Mouse (Mus musculus) erythroblast, adult 5-6 weeks (primary cell): ENCODE measurements around the gene Fabp2. TPM values are rescaled to one million over a fixed set of nuclear protein-coding genes. Genes with fewer than 3 reads are reported as not detected.
A peak's percentile ranks its signal among the peaks of the same experiment; 100 is the strongest.
"Not testable (repeated sequence)": the region's sequence is repeated elsewhere in the genome, so short reads cannot be mapped to it uniquely, and the experiment has no call there.

Source experiments
- ATAC-seq: replicated peaks from 2 replicates; pipeline ENCODE4 v1.8.0; 2016; ENCODE audit warnings: moderate number of reproducible peaks, mild to moderate bottlenecking, moderate TSS enrichment, inconsistent platforms; ENCODE audit not compliant: poor library complexity, low FRiP score, severe bottlenecking
- total RNA-seq, 2 experiments: library from RNA; stranded (forward) in 1 of 2; stranded (reverse) in 1 of 2; fragments of 150-400 nt in 1 of 2; fragments of 200-764, 138-1000 nt in 1 of 2; gene quantifications; 2 replicates each; pipeline versions ENCODE4 v1.2.3 to v1.2.4; 2015 to 2017; ENCODE audit warnings: low replicate concordance in 2 of 2

Gene Fabp2
- total RNA-seq, 2 experiments from 2014 or later, result not detected

DNA sequence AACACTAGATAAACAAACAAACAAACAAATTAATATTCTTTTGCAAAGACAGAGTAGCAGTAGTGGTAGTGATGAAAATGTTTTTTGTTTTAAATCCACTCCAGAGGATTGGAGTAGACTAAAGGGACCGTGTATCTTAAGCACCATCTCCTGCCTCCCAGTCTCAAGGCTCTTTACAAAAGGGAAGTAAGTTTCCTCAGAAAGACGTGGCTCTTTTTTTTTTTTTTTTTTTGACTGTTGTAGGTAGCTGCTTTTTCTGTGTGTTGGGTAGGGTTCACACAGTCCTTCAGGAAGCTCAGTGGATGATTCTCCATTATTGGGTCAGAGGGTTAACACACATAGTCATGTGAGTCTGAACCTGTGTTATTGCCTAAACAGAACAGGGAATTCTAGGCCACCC, 23.8 kb downstream of the Fabp2 start:
- no peak for ATAC-seq

DNA sequence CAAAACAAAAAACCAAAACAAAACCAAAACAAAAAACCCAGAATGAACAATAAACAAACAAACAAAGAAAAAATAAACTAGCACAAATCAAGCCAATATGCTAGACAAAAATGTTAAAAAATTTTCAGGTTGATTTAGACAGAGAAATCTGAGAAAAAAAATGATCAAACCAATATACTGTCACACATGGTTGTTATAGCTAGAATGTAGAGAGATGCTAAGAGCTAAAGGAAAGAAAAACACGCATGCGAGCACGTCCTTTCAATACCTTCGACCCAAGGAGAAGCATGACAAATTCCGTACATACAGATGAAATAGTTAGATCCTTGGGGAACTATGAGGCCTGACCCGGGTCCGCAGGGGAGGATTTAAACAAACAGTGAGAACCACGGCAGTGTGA, 24.4 kb downstream of the Fabp2 start, which contains the start of gene Gm10959:
Gene Gm10959 (minus strand): TSS at position 101 of the 400 bp plus-strand sequence.
- ATAC-seq, result no peak

DNA sequence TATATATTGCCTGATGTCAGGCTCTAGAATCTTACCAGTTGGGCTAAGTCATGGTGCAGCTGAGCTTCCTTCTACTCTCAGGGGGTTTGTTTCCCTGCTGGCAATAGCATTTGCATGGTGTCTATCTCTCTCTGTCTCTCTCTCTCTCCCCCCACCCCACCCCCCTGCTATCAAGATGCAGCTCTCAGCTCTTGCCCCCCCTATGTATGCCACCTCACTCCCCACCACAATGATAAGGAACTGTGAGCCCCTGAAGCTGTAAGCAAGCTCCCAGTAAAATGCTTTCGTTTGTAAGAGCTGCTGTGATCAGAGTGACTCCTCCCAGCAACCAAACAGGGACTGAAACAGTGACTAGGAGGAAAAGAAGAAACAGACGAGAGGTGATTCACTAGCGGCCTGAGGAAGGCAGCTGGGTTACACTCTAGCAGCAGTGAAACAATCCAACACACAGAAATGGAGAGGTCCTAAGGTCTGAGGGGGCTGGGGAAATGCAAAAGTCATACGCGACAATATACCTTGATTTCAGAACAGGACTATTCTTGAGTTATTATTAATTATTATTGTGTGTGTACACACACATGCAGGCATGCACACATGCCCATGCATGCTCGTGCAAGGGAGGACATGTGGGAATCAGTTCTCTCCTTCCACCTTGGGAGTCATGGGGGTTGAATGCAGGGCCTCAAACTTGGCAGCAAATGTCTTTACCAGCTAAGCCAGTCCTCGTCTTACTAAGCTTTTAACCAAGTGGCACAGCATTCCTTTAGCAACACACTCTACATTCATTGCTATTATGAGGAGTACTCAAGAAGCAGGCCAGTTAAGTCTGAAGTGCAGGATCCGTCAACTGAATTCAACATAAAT, 25.9 kb downstream of the Fabp2 start:
- no peak for ATAC-seq

DNA sequence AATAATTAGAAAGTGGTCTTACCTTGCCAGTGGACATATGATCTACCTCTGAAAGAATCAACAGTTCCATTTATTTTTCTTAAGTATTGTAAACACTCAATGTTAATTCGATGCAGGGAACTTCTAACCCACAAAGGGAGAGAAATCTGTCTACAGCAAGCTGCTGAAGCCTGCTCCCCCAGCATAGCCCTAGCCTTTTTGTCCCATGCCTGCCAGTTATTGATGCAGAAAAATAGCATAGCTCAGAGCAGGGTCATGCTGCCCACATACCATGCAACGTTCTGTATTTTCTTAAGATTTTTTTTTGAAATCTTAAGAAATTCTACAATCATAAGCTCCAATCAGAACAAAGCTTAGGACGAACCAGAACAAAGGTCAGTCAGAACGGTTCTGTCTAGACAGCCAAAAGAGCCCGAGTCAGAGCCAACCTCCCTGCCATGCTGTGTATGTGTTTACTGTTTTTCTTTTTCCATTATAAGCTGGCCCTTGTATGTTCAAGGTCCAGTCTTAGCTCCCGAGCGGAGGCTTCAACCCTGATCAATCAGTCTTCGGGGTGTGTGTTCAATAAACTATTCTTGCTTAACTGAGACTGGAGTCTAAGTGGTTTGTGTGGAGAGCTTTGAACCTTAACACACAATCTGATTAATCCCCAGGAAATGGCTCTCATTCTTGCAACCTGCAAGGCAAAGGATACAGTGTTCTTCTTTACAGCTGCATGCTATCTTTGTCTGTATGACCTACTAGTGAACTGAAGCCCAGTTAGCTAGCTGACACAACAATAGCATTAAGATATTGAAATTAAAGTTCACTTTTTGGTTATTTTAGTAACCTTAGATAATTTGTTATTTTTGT, 27.0 kb downstream of the Fabp2 start:
- no peak for ATAC-seq

DNA sequence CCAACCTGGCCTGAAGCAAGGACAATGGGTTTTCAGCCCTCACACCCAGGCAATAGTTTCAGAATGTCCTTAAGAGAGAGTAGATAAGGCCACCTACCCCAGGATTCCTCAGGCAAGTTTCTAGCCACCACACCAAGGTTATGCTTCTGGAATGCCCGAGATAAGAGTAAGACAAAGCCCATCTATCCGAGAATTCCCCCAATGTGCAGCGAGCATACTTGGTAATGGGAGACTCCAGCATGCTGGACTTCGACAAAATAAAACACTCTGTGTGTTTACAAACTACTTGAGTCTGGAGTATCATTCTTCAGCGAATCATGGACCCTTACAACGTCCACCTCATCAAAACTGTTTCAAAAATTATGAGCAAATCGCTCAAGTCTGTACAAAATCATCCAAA, 28.3 kb downstream of the Fabp2 start:
- ATAC-seq, result no peak

DNA sequence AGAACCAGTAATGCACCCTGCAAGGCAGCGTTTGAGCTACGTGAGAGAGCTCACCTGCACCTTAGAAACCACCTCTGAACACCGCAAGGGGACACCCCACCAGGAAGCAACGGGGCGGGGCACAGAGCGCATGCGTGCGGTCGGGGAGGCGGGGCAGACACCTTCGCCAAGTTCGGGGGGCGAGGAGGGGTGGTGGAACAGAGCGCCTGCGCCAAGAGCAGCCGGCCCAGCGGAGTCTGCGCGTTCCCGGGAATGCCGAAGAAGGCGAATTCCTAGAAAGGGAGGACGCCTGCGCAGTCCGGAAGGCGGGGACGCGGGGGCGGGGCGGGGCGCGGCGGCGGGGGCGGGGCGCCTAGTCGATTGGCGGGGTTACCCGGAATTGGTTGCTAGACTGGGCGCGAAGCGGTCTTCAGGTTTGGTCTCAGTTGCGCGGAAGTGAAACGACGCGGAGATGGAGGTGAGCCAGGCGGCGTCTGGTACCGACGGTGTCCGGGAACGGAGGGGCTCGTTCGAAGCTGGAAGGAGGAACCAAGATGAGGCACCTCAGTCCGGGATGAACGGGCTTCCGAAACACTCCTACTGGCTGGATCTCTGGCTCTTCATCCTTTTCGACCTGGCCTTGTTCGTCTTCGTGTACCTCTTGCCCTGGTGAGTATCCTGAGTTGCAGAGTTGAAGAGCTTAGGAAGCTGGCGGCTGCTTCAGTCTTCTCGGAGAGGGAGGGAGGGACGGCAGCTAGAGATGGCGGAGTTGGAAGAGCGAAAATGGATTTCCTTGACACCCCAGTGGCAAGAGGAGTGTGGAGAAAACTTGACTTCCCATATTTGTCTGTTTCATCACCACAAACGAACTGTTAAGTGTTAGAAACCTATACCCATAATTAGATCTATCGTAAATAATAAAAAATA, 29.4 kb downstream of the Fabp2 start, which contains the start of gene 1810037I17Rik:
Gene 1810037I17Rik (plus strand): TSS at position 195 of the 906 bp plus-strand sequence.
- peak; percentile 92 for ATAC-seq

DNA sequence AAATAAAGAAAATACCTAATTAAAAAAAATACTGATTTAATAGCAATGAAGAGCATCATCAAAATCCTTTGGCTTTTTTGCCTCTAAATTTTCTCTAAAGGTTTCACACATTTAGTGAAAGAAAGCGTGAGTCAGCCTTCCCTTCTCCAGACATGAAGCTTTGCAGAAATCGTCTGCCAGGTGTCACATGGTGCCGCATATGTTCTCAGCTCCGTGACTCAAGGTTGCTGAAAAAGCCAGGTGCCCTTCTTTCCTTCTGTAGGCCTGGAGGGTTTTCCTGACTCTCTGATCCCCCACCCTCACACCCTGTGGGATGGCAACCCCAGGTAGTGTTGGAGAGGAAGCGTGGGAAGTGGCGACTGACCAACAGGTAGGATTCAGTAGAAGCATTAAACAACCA, 34.9 kb downstream of the Fabp2 start:
- no peak for ATAC-seq

DNA sequence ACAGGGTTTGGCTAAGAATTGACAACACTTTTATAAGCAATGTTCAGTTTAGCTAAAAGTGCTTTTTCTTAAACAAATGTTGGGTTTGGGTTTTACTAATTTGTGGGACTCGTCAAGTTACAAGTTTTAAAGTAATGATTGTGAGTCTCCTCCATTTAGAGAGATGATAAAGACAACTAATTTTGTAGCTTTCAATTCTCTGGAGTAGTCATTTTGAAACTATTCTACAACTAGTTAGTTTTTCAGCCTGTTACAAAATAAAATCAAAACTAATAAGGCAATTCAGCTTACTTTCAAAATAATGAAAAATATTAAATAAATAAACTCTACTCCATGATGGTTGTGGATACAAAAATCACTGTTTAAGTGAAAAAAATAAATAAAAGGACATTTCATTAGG, 37.6 kb downstream of the Fabp2 start:
- no peak for ATAC-seq

DNA sequence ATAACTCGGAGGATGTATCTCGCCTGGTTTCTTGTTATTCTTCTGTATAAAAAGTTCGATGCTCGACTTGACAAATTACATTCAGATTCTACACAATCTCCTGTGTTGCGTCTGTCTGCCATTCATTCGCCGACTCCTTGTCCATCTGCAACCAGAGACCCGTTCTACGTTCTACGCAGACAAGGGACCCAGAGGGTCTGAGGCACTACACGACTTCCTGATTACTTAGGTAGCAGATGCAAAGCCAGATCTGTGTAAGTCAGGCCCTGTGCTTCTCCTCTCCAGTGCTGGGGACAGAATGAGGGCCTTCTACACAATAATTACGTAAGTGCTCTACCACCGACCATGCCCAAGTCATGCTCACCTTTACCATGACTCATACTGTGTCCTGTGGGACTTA, 42.3 kb downstream of the Fabp2 start:
- not testable (repeated sequence) for ATAC-seq

DNA sequence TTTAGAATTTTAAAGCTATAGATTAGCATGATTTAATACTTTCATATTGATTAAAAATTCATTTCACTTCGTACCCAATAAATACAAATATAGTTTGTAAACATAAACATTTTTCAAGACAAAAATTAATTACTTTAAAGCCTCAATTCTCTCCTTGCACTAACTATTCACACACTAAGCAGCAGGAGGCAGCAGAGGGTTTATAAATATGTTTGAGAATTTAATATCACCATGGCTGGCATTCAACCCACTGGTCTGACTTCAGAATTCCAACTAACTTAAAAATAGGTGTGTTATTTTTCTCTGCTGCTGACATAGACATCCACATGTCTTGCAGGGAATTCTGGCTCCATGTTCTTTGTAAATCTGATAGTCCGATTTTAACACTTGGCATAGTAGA, 44.3 kb downstream of the Fabp2 start:
- no peak for ATAC-seq

DNA sequence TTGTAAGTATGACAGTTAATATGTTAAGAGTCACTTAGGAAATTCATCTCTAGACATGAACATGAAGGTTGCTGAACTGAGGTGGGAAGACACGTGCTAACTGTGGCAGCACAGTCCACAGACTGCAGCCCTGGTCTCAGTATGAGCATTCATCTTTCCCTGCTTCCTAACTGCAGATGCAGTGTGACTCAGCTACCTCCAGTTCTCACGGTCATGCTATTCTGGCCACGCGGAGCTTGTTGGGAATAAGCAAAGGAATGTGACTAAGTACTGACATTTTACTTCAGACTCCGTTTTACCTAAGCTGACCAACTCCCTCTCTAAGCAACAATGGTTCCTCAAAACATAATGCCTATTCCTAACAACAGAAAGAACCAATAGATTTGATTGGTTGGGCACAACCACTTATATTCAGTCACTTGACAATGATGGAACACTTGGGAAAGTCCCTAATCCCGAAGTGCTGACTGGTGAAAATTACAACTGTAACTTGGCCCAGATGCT, 48.6 kb downstream of the Fabp2 start:
- no peak for ATAC-seq

Other genes starting within 250 kb of the Fabp2 start
- 0.21 and 1.2 TPM in 2 replicates for gene Pde5a, start 166.1 kb upstream of the Fabp2 start, total RNA-seq (2015; ENCODE audit: low replicate concordance)
- gene Pde5a, start 166.1 kb upstream of the Fabp2 start, total RNA-seq (2017; ENCODE audit: low replicate concordance), result 0.77 and 1.4 TPM in 2 replicates
- not detected in 2 replicates for gene Gm10959, start 24.3 kb downstream of the Fabp2 start, total RNA-seq (2015; ENCODE audit: low replicate concordance)
- not detected in 2 replicates for gene Gm10959, start 24.3 kb downstream of the Fabp2 start, total RNA-seq (2017; ENCODE audit: low replicate concordance)
- 21.3 and 33.6 TPM in 2 replicates for gene 1810037I17Rik, start 29.1 kb downstream of the Fabp2 start, total RNA-seq (2015; ENCODE audit: low replicate concordance)
- gene 1810037I17Rik, start 29.1 kb downstream of the Fabp2 start, total RNA-seq (2017; ENCODE audit: low replicate concordance), result 9.3 and 12.0 TPM in 2 replicates
- 1.5 and 2.7 TPM in 2 replicates for gene Usp53, start 89.4 kb downstream of the Fabp2 start, total RNA-seq (2015; ENCODE audit: low replicate concordance)
- gene Usp53, start 89.4 kb downstream of the Fabp2 start, total RNA-seq (2017; ENCODE audit: low replicate concordance), result 0.56 and 8.9 TPM in 2 replicates
- gene Myoz2, start 139.9 kb downstream of the Fabp2 start, total RNA-seq (2015; ENCODE audit: low replicate concordance), result not detected in 2 replicates
- not detected in 2 replicates for gene Myoz2, start 139.9 kb downstream of the Fabp2 start, total RNA-seq (2017; ENCODE audit: low replicate concordance)